Mouse (Mus musculus): ENCODE measurements around the gene Cs. TPM values are rescaled to one million over a fixed set of nuclear protein-coding genes. Genes with fewer than 3 reads are reported as not detected.

The Cs gene
- polyA plus RNA-seq, 1 experiment: 212 TPM

DNA sequence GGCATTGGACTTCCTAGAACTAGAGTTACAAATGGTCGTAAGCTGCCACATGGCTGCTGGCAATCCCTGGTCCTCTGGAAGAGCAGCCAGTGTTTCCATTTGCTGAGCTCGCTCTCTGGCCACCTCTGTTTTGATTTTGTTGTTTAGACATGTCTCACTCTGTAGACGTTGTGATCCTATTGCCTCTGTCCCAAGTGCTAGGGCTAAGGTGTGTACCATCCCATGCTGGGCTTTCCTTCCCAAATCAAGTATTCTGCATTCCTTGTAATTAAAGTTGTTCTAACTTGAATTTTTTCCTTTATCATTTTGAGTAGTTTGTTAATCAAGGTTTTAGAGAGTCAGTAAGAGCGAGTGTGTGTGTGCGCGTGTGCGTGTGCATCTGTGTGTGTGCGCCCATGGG is 10.0 kb downstream of the Cs start:
- TF ChIP-seq MAX (IDR thresholded peaks at IDR 0.05) (no peak), FOSL1 (IDR thresholded peaks at IDR 0.05; ENCODE audit: insufficient read depth, low read length, poor library complexity, severe bottlenecking) (no peak), USF1 (IDR thresholded peaks at IDR 0.05; ENCODE audit: low read depth) (no peak), CEBPB (IDR thresholded peaks at IDR 0.05; ENCODE audit: low read depth) (no peak), MYOG (IDR thresholded peaks at IDR 0.05; ENCODE audit: control insufficient read depth, extremely low read depth, insufficient read length) (no peak), MYOD1 (IDR thresholded peaks at IDR 0.05; ENCODE audit: control insufficient read depth, insufficient read length, low read depth) (no peak), CTCF (IDR thresholded peaks at IDR 0.05; ENCODE audit: control insufficient read depth, insufficient read depth, insufficient read length) (no peak)
- no peak overlapping the region for H3K4me3 ChIP-seq (ENCODE audit: insufficient read depth, poor library complexity, severe bottlenecking)
- peaks cover 54% of the 10 kb centered on the region for H3K36me3 ChIP-seq (ENCODE audit: control insufficient read depth, insufficient read depth)
- peaks cover 88% of the 10 kb centered on the region for H3K79me2 ChIP-seq (ENCODE audit: control insufficient read depth, insufficient read depth)
- peaks cover 64% of the 10 kb centered on the region for H3K79me3 ChIP-seq (ENCODE audit: low read depth)
- H3K27me3 ChIP-seq (ENCODE audit: control insufficient read depth, insufficient read depth, insufficient read length): no peaks in the 10 kb centered on the region
- H3ac ChIP-seq (ENCODE audit: control insufficient read depth, insufficient read length, low read depth): no peak overlapping the region

DNA sequence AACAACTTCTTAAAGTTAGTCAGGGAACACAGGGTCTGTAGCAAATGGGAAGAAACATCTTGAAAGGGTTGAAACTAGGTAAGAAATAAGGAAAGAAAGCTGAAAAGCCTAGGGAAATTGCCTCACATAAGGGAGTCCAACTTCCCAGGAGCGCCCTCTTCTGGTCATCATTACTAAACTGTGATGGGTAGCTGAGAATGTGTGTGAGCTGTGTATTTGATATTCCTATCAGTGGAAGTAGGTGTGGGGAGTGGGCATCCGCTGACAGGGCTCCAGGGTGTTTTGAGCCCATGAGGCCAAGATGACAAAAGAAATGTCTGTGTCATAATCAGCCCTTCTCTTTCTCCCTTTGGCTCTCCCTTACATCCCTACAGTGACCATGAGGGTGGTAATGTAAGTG is 21.3 kb downstream of the Cs start:
- no peak for TF ChIP-seq MAX (IDR thresholded peaks at IDR 0.05)
- no peak for TF ChIP-seq CEBPB (IDR thresholded peaks at IDR 0.05; ENCODE audit: low read depth)
- no peak for TF ChIP-seq CTCF (IDR thresholded peaks at IDR 0.05; ENCODE audit: control insufficient read depth, insufficient read depth, insufficient read length)
- no peak for TF ChIP-seq MYOG (IDR thresholded peaks at IDR 0.05; ENCODE audit: control insufficient read depth, extremely low read depth, insufficient read length)
- Histone ChIP-seq H3K36me3 (ENCODE audit: control insufficient read depth, insufficient read depth) (peaks cover 93% of the 10 kb centered on the region), H3ac (ENCODE audit: control insufficient read depth, insufficient read length, low read depth) (no peak overlapping the region), H3K79me3 (ENCODE audit: low read depth) (peaks cover 2% of the 10 kb centered on the region), H3K27me3 (ENCODE audit: control insufficient read depth, insufficient read depth, insufficient read length) (no peaks in the 10 kb centered on the region), H3K4me3 (ENCODE audit: insufficient read depth, poor library complexity, severe bottlenecking) (no peak overlapping the region), H3K79me2 (ENCODE audit: control insufficient read depth, insufficient read depth) (no peaks in the 10 kb centered on the region)

- Histone ChIP-seq H3K27me3 (ENCODE audit: control insufficient read depth, insufficient read depth, insufficient read length) (no peaks in the 10 kb centered on the region), H3K79me3 (ENCODE audit: low read depth) (peaks cover 2% of the 10 kb centered on the region), H3K79me2 (ENCODE audit: control insufficient read depth, insufficient read depth) (no peaks in the 10 kb centered on the region), H3ac (ENCODE audit: control insufficient read depth, insufficient read length, low read depth) (no peak overlapping the region), H3K36me3 (ENCODE audit: control insufficient read depth, insufficient read depth) (peaks cover 93% of the 10 kb centered on the region), H3K4me3 (ENCODE audit: insufficient read depth, poor library complexity, severe bottlenecking) (no peak overlapping the region)
- TF ChIP-seq CEBPB (IDR thresholded peaks at IDR 0.05; ENCODE audit: low read depth) (no peak), MAX (IDR thresholded peaks at IDR 0.05) (no peak), MYOD1 (IDR thresholded peaks at IDR 0.05; ENCODE audit: control insufficient read depth, insufficient read length, low read depth) (no peak), MYOG (IDR thresholded peaks at IDR 0.05; ENCODE audit: control insufficient read depth, extremely low read depth, insufficient read length) (no peak), USF1 (IDR thresholded peaks at IDR 0.05; ENCODE audit: low read depth) (no peak), FOSL1 (IDR thresholded peaks at IDR 0.05; ENCODE audit: insufficient read depth, low read length, poor library complexity, severe bottlenecking) (no peak), CTCF (IDR thresholded peaks at IDR 0.05; ENCODE audit: control insufficient read depth, insufficient read depth, insufficient read length) (no peak)
Measured at GRCm38 (mm10) chr10:128359226-128359625, 21.7 kb downstream of the Cs start.

DNA sequence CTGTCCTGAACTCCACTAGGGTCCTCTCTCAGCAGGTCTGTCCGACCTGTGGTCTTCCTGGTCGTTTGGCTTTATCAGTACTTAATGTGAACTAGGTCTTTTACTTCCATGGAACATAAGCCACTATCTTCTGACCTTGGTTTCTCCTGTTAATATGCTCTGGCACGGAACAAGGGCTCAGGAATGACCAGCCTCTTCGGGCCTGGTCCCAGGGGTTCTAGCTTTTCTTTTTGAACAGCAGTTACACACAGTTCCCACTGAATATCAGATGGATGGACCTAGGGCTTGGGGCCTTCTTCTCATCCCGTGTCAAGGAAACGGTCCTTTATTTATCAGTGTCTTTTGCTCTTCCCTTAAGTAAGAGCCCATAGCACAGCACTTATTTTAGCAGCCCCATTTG is 24.3 kb downstream of the Cs start:
- Histone ChIP-seq H3K79me3 (ENCODE audit: low read depth) (no peaks in the 10 kb centered on the region), H3K36me3 (ENCODE audit: control insufficient read depth, insufficient read depth) (peaks cover 81% of the 10 kb centered on the region), H3K4me3 (ENCODE audit: insufficient read depth, poor library complexity, severe bottlenecking) (no peak overlapping the region), H3ac (ENCODE audit: control insufficient read depth, insufficient read length, low read depth) (no peak overlapping the region), H3K79me2 (ENCODE audit: control insufficient read depth, insufficient read depth) (no peaks in the 10 kb centered on the region), H3K27me3 (ENCODE audit: control insufficient read depth, insufficient read depth, insufficient read length) (no peaks in the 10 kb centered on the region)
- no peak for TF ChIP-seq FOSL1 (IDR thresholded peaks at IDR 0.05; ENCODE audit: insufficient read depth, low read length, poor library complexity, severe bottlenecking)
- TF ChIP-seq CEBPB (IDR thresholded peaks at IDR 0.05; ENCODE audit: low read depth): no peak
- no peak for TF ChIP-seq MYOD1 (IDR thresholded peaks at IDR 0.05; ENCODE audit: control insufficient read depth, insufficient read length, low read depth)
- no peak for TF ChIP-seq MYOG (IDR thresholded peaks at IDR 0.05; ENCODE audit: control insufficient read depth, extremely low read depth, insufficient read length)
- TF ChIP-seq MAX (IDR thresholded peaks at IDR 0.05): no peak
- no peak for TF ChIP-seq CTCF (IDR thresholded peaks at IDR 0.05; ENCODE audit: control insufficient read depth, insufficient read depth, insufficient read length)
- no peak for TF ChIP-seq USF1 (IDR thresholded peaks at IDR 0.05; ENCODE audit: low read depth)

- Histone ChIP-seq H3ac (ENCODE audit: control insufficient read depth, insufficient read length, low read depth) (no peak overlapping the region), H3K36me3 (ENCODE audit: control insufficient read depth, insufficient read depth) (peaks cover 75% of the 10 kb centered on the region), H3K4me3 (ENCODE audit: insufficient read depth, poor library complexity, severe bottlenecking) (no peak overlapping the region), H3K79me2 (ENCODE audit: control insufficient read depth, insufficient read depth) (no peaks in the 10 kb centered on the region), H3K27me3 (ENCODE audit: control insufficient read depth, insufficient read depth, insufficient read length) (no peaks in the 10 kb centered on the region), H3K79me3 (ENCODE audit: low read depth) (no peaks in the 10 kb centered on the region)
- TF ChIP-seq MYOG (IDR thresholded peaks at IDR 0.05; ENCODE audit: control insufficient read depth, extremely low read depth, insufficient read length) (no peak), CEBPB (IDR thresholded peaks at IDR 0.05; ENCODE audit: low read depth) (no peak), MYOD1 (IDR thresholded peaks at IDR 0.05; ENCODE audit: control insufficient read depth, insufficient read length, low read depth) (no peak), CTCF (IDR thresholded peaks at IDR 0.05; ENCODE audit: control insufficient read depth, insufficient read depth, insufficient read length) (peak; percentile 16), USF1 (IDR thresholded peaks at IDR 0.05; ENCODE audit: low read depth) (no peak), FOSL1 (IDR thresholded peaks at IDR 0.05; ENCODE audit: insufficient read depth, low read length, poor library complexity, severe bottlenecking) (no peak), MAX (IDR thresholded peaks at IDR 0.05) (no peak)
Measured at GRCm38 (mm10) chr10:128362568-128362967, 25.0 kb downstream of the Cs start.

- Histone ChIP-seq H3ac (ENCODE audit: control insufficient read depth, insufficient read length, low read depth) (peak overlapping the region; percentile 83), H3K27me3 (ENCODE audit: control insufficient read depth, insufficient read depth, insufficient read length) (no peaks in the 10 kb centered on the region), H3K79me2 (ENCODE audit: control insufficient read depth, insufficient read depth) (no peaks in the 10 kb centered on the region), H3K79me3 (ENCODE audit: low read depth) (no peaks in the 10 kb centered on the region), H3K36me3 (ENCODE audit: control insufficient read depth, insufficient read depth) (peaks cover 25% of the 10 kb centered on the region), H3K4me3 (ENCODE audit: insufficient read depth, poor library complexity, severe bottlenecking) (peak overlapping the region; percentile 42)
- TF ChIP-seq FOSL1 (IDR thresholded peaks at IDR 0.05; ENCODE audit: insufficient read depth, low read length, poor library complexity, severe bottlenecking) (no peak), USF1 (IDR thresholded peaks at IDR 0.05; ENCODE audit: low read depth) (no peak), CTCF (IDR thresholded peaks at IDR 0.05; ENCODE audit: control insufficient read depth, insufficient read depth, insufficient read length) (no peak), MAX (IDR thresholded peaks at IDR 0.05) (no peak), MYOD1 (IDR thresholded peaks at IDR 0.05; ENCODE audit: control insufficient read depth, insufficient read length, low read depth) (no peak), CEBPB (IDR thresholded peaks at IDR 0.05; ENCODE audit: low read depth) (no peak)
Measured at GRCm38 (mm10) chr10:128367899-128368401, 30.4 kb downstream of the Cs start.
